Mouse (Mus musculus) thymus, adult 2 months (tissue): Measurements from ENCODE around the gene 4933424G06Rik.

Experiments used
- CTCF ChIP-seq: fragments of 200-500 bp; IDR thresholded peaks from 2 replicates; pipeline ENCODE4 v1.5.1; 2012; ENCODE audit warnings: mild to moderate bottlenecking, control low read depth, low read length, moderate library complexity, borderline replicate concordance; ENCODE audit not compliant: control insufficient read depth, poor library complexity, insufficient read depth; ENCODE audit errors: extremely low read depth
- POLR2A ChIP-seq: fragments of 200-500 bp; IDR thresholded peaks from 2 replicates; pipeline ENCODE4 v1.6.1; 2012; ENCODE audit warnings: mild to moderate bottlenecking, low read length, control low read depth, moderate library complexity; ENCODE audit not compliant: control insufficient read depth, poor library complexity, insufficient read depth; ENCODE audit errors: extremely low read depth

DNA sequence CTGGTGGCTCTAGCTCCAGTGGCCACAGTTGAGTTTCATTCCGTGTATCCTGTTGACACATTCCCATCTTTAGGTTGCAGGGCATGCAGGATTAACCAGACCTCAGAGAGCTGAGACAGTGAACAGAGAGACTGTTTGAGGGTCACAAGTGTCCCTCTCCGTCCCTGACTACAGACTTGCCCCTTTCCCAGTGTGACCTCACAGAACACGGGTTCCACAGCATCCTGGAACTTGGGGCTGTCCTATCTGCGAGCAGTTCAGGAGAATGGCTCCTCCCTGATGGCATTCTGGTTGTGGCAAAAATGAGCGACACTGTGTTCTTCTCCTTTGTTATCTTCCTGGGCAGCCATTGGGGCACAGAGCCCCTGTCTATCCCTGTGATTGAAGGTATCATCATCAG, 4.4 kb downstream of the 4933424G06Rik start, which contains the start of gene Actr1b:
- no peak for TF ChIP-seq POLR2A
- TF ChIP-seq CTCF, result no peak
